Mouse (Mus musculus): ENCODE results near the gene U2af1.

The U2af1 gene

DNA sequence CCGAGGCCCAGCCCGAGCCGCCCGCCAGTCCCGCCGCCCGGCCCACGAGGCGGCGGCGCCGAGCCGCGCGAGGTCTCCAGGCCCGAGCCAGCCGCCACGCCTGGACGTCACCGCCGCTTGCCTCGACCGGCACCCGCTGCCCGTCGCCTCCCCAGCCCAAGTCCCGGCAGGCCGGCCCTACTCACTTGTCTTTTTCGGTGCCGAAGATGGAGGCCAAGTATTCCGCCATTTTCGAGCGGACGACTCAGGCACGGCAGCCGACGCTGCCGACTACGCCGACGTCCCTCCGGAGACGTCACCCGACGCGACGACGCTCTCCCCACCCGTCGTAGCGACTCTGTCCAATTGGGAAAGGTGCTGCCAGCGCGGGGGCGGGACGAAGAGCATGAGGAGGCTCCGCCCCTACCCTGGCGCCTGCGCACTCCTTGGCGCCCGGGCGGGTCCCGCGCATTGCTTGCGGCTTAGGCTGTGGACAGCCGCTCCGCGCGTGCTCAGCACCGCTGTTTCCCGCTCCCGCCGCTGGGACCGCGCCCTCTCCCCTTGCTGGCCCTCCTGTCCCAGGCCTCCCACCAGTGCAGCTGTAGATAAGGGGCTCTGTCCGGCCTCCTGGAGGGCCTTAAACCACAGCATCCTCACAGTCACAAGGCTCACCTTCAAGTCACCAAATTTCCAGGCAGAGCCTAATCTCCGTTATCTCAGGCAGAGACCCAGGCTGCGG is at the start of gene U2af1:
TSS of gene U2af1 (minus strand) at position 425 of the 718 bp plus-strand sequence.
- in situ Hi-C loops (cut with MboI, MseI) = no loop called here

DNA sequence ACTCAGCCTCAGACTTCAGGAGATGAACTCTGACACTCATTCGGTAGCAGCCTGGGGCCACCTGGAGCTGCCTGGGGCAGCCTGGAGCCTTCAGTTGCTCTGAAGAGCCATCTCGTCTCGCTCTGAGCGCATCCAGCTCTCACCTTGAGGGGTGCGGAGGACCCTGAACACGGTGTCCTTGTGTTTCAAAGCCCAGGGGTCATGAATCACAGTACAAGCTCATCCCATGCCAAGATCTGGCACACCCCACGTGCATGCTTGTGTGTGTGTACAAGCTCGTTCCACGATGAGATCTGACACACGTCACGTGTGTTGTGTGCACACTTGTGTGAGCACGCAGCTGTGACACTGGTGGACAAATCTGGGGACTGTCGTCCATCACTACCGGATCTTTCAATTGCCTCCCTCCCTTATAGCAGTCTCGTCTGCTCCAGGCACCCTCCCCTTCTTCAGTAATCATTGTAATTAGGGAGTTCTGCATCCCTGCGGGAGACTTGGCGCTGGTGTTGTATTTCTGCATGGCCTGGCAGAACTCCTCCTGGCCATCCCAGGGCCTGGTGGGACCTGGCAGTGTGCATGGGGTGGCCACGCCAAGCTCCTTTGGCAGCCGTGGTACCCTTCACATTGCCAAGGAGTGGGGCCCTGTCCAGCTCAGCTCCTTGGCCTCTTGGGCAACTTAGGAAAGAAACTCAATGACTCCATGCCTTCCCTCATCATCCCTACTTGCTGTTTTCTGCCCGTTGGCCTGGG is 46.8 kb upstream of the U2af1 start:
- in situ Hi-C loops (cut with MboI, MseI) = no loop called here

DNA sequence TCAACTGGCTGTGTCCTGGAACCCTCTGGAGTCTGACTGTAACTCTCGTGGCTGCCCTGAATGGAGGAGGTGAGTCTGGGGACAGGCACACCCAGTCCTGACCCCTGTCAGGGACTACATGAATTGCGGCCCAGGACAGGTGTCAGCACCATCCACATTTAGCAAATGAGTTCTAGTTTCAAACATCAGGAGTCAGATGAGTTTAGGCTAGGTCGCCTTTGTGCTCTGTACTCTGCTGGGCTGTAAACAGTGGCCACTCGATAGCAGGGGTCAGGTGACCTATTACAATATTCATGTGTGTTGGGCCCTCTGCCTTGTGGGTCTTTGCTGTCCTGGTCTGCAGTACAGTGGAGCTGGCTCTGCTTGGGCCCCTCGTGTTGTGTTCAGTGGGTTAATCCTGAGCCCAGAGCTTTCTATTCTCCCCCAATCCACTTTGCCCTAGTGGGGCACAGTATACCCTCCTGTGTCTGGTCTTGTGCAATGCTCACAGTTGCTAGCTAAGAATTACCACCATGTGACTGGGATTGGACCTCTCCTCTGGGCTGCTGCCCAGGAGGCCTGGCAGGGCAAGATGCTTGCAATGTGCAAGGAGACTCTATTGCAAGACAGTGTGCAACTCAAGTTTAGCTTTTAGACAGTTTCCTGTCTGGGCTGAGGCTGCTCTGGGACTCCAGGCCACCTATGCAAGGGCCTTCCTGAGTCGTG is 44.7 kb upstream of the U2af1 start:
- in situ Hi-C loops (cut with MboI, MseI) = no loop called here

- in situ Hi-C loops (cut with MboI, MseI) = loop anchor here (5.0 kb wide), 1 partner anchor 49 kb away; no protein-coding TSS in a partner anchor
Measured at GRCm38 (mm10) chr17:31698347-31698746, 39.7 kb upstream of the U2af1 start.

- in situ Hi-C loops (cut with MboI, MseI) = loop anchor here (5.0 kb wide), 1 partner anchor 52 kb away; no protein-coding TSS in a partner anchor
Measured at GRCm38 (mm10) chr17:31695356-31695755, 36.7 kb upstream of the U2af1 start.

DNA sequence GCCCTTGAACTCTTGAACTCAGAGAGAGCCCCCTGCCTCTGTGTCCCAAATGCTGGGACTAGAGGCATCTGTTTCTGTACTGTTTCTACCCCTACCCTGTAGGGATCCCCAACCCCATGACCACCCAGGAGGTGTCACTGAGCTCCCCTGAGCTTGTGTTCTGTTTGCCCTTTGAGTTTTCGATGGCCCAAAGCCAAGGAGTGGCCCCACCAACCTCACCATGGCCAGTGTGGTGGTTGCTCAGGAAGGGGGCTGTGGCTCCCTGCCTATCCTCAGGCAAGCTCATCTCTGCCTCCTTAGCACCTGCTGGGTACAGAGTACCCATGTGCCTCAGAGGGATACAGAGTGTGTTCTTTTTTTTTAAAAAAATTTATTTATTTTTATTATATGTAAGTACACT is 36.3 kb upstream of the U2af1 start:
- in situ Hi-C loops (cut with MboI, MseI) = loop anchor here (5.0 kb wide), 2 partner anchors 52 to 152 kb away; no protein-coding TSS in a partner anchor

DNA sequence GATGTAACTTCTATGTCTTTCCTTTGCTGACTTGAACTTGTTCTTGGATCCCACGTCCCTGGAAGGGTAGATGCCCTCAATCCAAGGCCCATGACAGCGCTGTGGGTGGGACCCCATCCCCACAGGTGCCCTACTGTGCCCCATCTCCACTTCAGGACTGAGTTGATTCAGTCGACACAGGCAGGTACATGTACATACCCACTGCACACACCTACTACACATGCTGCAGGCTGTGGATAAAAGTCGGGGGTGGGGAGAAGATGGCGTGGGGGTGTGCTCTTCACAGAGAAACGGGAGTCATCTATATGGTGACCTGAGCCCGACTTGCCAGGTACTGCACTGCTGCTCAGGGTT is 35.3 kb upstream of the U2af1 start:
- in situ Hi-C loops (cut with MboI, MseI) = loop anchor here (5.0 kb wide), 1 partner anchor 153 kb away; no protein-coding TSS in a partner anchor

- in situ Hi-C loops (cut with MboI, MseI) = loop anchor here (5.0 kb wide), 1 partner anchor 154 kb away; no protein-coding TSS in a partner anchor
Measured at GRCm38 (mm10) chr17:31693330-31694022, 34.8 kb upstream of the U2af1 start.

- in situ Hi-C loops (cut with MboI, MseI) = loop anchor here (5.0 kb wide), 1 partner anchor 154 kb away; no protein-coding TSS in a partner anchor
Measured at GRCm38 (mm10) chr17:31692918-31693317, 34.2 kb upstream of the U2af1 start.

DNA sequence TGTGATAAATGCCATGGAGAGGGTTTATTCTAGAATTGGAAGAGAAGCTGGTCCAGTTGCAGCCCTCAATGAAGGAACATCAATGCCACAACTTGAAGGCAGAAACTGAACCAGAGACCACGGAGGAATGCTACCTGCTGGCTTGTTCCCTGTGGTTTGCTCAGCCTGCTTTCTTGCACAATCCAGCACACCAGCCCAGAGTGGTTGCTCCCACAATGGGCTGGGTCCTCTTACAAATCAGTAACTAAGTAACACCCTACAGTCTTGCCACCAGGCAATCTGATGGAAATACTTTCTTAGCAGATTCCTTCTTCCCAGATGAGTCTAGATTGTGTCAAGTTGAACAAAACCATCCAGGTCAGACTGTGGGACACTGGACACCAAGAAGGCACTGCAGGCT is 30.9 kb upstream of the U2af1 start:
- in situ Hi-C loops (cut with MboI, MseI) = loop anchor here (5.0 kb wide), 2 partner anchors 158 to 338 kb away; no protein-coding TSS in a partner anchor

DNA sequence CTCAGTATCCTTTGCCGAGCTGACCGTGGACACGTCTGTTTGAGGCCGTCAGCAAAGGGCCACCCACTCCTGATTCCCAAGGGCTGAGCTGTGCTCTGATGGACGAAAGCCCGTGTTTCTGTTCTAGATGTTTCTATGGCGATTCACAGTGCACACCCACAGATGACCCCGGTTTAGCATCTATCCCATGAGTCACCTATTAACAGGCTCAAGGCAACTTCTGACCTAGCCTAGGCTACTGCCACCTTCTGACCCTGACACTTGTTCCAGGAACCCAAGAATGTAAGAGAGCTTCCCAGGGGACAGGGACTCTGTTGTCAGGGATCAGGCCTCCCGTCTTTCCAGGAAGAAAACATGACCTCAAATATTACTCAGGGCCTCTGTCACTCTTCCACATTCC is 29.4 kb upstream of the U2af1 start:
- in situ Hi-C loops (cut with MboI, MseI) = loop anchor here (5.0 kb wide), 1 partner anchor 339 kb away; no protein-coding TSS in a partner anchor

GRCm38 (mm10) chr17:31686225-31686564 is 27.5 kb upstream of the U2af1 start:
- in situ Hi-C loops (cut with MboI, MseI) = loop anchor here (5.0 kb wide), 1 partner anchor 341 kb away; no protein-coding TSS in a partner anchor

GRCm38 (mm10) chr17:31685514-31686224 is 27.0 kb upstream of the U2af1 start:
- in situ Hi-C loops (cut with MboI, MseI) = loop anchor here (5.0 kb wide), 1 partner anchor 342 kb away; no protein-coding TSS in a partner anchor

- in situ Hi-C loops (cut with MboI, MseI) = no loop called here
Measured at GRCm38 (mm10) chr17:31680450-31680849, 21.8 kb upstream of the U2af1 start.

DNA sequence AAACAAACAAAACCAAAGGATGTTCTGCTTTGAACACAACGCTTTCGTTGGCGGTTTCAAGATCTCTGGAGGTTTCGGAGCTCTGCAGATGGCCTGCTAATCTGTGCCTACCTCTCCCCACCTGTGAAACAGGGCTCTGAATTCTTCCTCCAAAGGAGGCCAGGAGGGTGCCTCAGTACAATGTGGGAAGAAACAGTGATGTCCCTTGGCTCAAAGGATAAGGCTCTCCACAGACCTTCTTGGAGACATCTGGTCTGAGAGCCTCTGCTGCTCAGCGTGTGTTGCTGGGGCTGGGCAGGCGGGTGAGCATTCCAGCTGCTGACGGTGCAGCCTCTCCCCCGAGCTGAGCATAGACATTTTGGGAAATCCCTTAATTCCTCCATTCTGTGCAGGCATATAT is 18.8 kb upstream of the U2af1 start, which contains the start of gene Cryaa:
TSS of gene Cryaa (plus strand) at position 301 of the 400 bp plus-strand sequence.
- in situ Hi-C loops (cut with MboI, MseI) = no loop called here

DNA sequence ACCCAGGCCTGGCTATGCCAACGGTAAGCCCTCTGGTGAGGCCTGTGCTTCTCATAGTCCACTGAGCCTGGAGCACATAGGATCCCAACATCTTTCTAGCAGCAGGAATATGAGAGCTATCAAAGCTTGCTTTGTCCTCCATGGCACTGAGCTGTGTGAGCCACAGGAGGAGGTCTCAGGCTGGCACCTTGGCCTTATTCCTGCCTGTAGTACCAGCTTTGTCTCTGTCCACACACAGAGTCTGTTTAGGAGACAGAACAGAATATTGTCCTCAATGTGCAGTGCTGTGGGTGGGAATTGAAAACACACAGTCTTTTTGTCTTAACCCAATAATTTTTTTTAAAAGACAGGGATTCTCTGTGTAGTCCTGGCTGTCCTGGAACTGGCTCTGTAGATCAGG is 15.7 kb upstream of the U2af1 start:
- in situ Hi-C loops (cut with MboI, MseI) = no loop called here

- in situ Hi-C loops (cut with MboI, MseI) = no loop called here
Measured at GRCm38 (mm10) chr17:31672279-31672678, 13.6 kb upstream of the U2af1 start.

GRCm38 (mm10) chr17:31671698-31672097 is 13.0 kb upstream of the U2af1 start:
- in situ Hi-C loops (cut with MboI, MseI) = no loop called here

GRCm38 (mm10) chr17:31670163-31670562 is 11.5 kb upstream of the U2af1 start:
- in situ Hi-C loops (cut with MboI, MseI) = no loop called here

DNA sequence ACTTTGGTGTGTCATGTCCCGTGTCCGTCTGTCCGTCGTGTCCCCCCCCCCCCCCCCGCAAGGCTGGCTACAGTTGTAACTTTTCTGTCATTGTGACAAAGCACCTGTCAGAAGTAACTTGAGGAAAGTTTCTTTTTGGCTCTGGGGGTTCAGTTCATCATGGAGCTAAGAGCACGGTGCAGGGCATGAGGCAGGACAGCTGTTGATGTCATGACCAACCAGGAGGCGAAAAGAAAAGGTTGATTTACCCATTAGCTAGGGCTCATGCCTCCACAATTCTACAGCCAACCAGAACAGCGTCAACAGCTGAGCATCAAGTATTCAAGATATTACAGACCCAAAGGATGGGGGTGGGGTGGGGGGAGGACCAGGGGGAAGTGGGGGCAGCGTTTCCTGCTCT is 9.6 kb upstream of the U2af1 start:
- in situ Hi-C loops (cut with MboI, MseI) = no loop called here

GRCm38 (mm10) chr17:31664760-31665159 is 6.1 kb upstream of the U2af1 start:
- in situ Hi-C loops (cut with MboI, MseI) = no loop called here

Data from T-helper 1 cell (primary cell).